ENCODE assay signal across 7 mouse cellular contexts in the genomic region with DNA sequence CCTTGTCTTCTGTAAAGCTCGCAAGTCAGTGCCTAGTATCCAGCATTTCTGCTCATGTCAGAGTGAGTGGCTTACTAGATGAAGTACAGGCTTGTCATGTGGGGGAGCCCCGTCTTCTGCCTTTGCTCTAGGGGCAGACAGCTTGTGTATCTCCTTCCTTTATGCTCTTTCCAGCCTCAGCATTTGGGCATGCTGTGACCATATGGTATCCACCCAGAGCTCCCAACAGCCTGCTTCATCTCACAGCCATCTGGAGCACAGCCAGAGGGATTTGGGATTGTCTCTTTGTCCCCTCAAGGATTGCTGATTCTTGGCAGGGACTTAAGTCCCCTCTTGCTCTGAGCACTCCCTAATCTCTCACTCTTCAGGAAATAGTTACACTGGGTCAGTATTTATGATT. TPM values are rescaled to one million over a fixed set of nuclear protein-coding genes. Genes with fewer than 3 reads are reported as not detected.
DNase-seq lines count a peak whose midpoint lies in the region; ATAC-seq and TF ChIP-seq lines count a peak whose summit lies in the region.

No protein-coding gene starts in this region.

- no peak for TF ChIP-seq CTCF in kidney, postnatal 0 days (IDR thresholded peaks at IDR 0.05; ENCODE audit: low read depth)

- H3K4me2 ChIP-seq in kidney, postnatal 0 days (ENCODE audit: low read length) = no peak overlapping the region
- H3K4me2 ChIP-seq in stomach, embryonic 15.5 days = no peak overlapping the region

- DNase-seq in lung, postnatal 10 days = peak; percentile 65
- DNase-seq in lung, postnatal 36 days = no peak
- DNase-seq in cerebellum, postnatal 4 days (ENCODE audit: low spot score in 2 of 2) = peak; percentile 36 to 84
- DNase-seq in kidney, postnatal 0 days (ENCODE audit: low spot score) = peak; percentile 86
- no peak for DNase-seq in Muller cell, postnatal 12 days (ENCODE audit: inconsistent ontology term)

- ATAC-seq in kidney, postnatal 0 days (replicated peaks; ENCODE audit: low FRiP score, low read depth) = no peak
- peak; percentile 56; the same call in 1 of the 2 replicates for ATAC-seq in stomach, embryonic 15.5 days (ENCODE audit: insufficient read depth, low FRiP score, low read depth)
- no peak for ATAC-seq in megakaryocyte progenitor cell, adult 5-6 weeks (replicated peaks; ENCODE audit: poor library complexity)

- 60% methylated on average over 2 of the region's 2 CpGs for WGBS in kidney, postnatal 0 days
- 65% methylated on average over 2 of the region's 2 CpGs for WGBS in stomach, embryonic 15.5 days

- H3K27ac ChIP-seq in kidney, postnatal 0 days = no peak overlapping the region
- peak overlapping the region; percentile 57; the same call in 1 of the 2 replicates for H3K27ac ChIP-seq in stomach, embryonic 15.5 days

- H3K27me3 ChIP-seq in kidney, postnatal 0 days (ENCODE audit: insufficient read depth, low read length) = no peaks in the 10 kb centered on the region
- no peaks in the 10 kb centered on the region for H3K27me3 ChIP-seq in stomach, embryonic 15.5 days (replicated peaks)

- no peak overlapping the region for H3K4me3 ChIP-seq in kidney, postnatal 0 days (replicated peaks; ENCODE audit: low read depth, low read length)
- no peak overlapping the region for H3K4me3 ChIP-seq in stomach, embryonic 15.5 days (replicated peaks)

- H3K4me1 ChIP-seq in kidney, postnatal 0 days (replicated peaks; ENCODE audit: insufficient read depth, low read length) = no peaks in the 10 kb centered on the region
- peaks cover 5% of the 10 kb centered on the region; the same call in 1 of the 2 replicates for H3K4me1 ChIP-seq in stomach, embryonic 15.5 days

- H3K9me3 ChIP-seq in kidney, postnatal 0 days (replicated peaks; ENCODE audit: low read length) = no peaks in the 10 kb centered on the region
- H3K9me3 ChIP-seq in stomach, embryonic 15.5 days = no peaks in the 10 kb centered on the region

- H3K9ac ChIP-seq in kidney, postnatal 0 days (ENCODE audit: low read depth, low read length) = no peak overlapping the region
- no peak overlapping the region for H3K9ac ChIP-seq in stomach, embryonic 15.5 days

- H3K36me3 ChIP-seq in kidney, postnatal 0 days (ENCODE audit: insufficient read depth, low read length) = peaks cover 68% of the 10 kb centered on the region
- H3K36me3 ChIP-seq in stomach, embryonic 15.5 days = peaks cover 21% of the 10 kb centered on the region

RNA-seq across cellular contexts. Expression of a gene that starts 19.8 kb away (rescaled TPM):
- polyA plus RNA-seq in kidney, postnatal 0 days (2015; fragmentation: Nextera tagmentation; extraction: Ambion mirVana) = 102 and 110 TPM in 2 replicates
- polyA plus RNA-seq in stomach, embryonic 15.5 days (2015; fragmentation: Nextera tagmentation; extraction: Ambion mirVana) = 95.8 and 97.9 TPM in 2 replicates
- total RNA-seq in megakaryocyte progenitor cell, adult 5-6 weeks (2015) = 16.5 and 37.1 TPM in 2 replicates
- 136 and 148 TPM in 2 replicates for total RNA-seq in megakaryocyte progenitor cell, adult 5-6 weeks (2017)

RNA-seq across cellular contexts. Expression of a gene that starts 36.7 kb away (rescaled TPM):
- 8.2 and 9.2 TPM in 2 replicates for polyA plus RNA-seq in kidney, postnatal 0 days (2015; fragmentation: Nextera tagmentation; extraction: Ambion mirVana)
- polyA plus RNA-seq in stomach, embryonic 15.5 days (2015; fragmentation: Nextera tagmentation; extraction: Ambion mirVana) = 13.0 and 14.1 TPM in 2 replicates
- 19.1 and 20.1 TPM in 2 replicates for total RNA-seq in megakaryocyte progenitor cell, adult 5-6 weeks (2015)
- total RNA-seq in megakaryocyte progenitor cell, adult 5-6 weeks (2017) = 6.3 and 11.3 TPM in 2 replicates

Comparison
In these comparisons a context has a peak if more than half of its experiments do, and no peak if none do; other contexts are left out.
1. DNase-seq: peak in lung, postnatal 10 days (single experiment), cerebellum, postnatal 4 days (2 of 2) and kidney, postnatal 0 days (single experiment); none in lung, postnatal 36 days (single experiment) and Muller cell, postnatal 12 days (single experiment).